Mouse (Mus musculus) embryonic fibroblast, embryonic 13.5 days (primary cell): ENCODE results near the gene Cpt1a. TPM values are rescaled to one million over a fixed set of nuclear protein-coding genes. Genes with fewer than 3 reads are reported as not detected.
A peak's percentile ranks its signal among the peaks of the same experiment; 100 is the strongest.

ENCODE experiments used
- H3K27ac ChIP-seq: 2 replicates; pipeline ENCODE4 v1.5.1; 2012; ENCODE audit warnings: low read length, control low read depth, inconsistent platforms; ENCODE audit not compliant: insufficient read depth
- H3K4me1 ChIP-seq: 2 replicates; pipeline ENCODE4 v1.6.1; 2011; ENCODE audit warnings: low read length; ENCODE audit not compliant: control insufficient read depth, insufficient read depth
- H3K4me3 ChIP-seq: 2 replicates; pipeline ENCODE4 v1.5.1; 2011; ENCODE audit warnings: mild to moderate bottlenecking, control low read depth, low read length; ENCODE audit not compliant: insufficient read depth
- CTCF ChIP-seq: IDR thresholded peaks from 2 replicates; pipeline ENCODE4 v1.5.1; 2011; ENCODE audit warnings: mild to moderate bottlenecking, control low read depth, low read length, moderate library complexity, borderline replicate concordance; ENCODE audit not compliant: insufficient read depth
- POLR2A ChIP-seq: IDR thresholded peaks from 2 replicates; pipeline ENCODE4 v1.6.1; 2011; ENCODE audit warnings: low read depth, mild to moderate bottlenecking, control low read depth, low read length, moderate library complexity
- polyA plus RNA-seq: library from polyadenylated mRNA; stranded (reverse); fragments of >200 nt; gene quantifications from 2 replicates; pipeline ENCODE4 v1.2.4, GENCODE M21; 2011; ENCODE audit warnings: low read depth; ENCODE audit not compliant: missing spikeins, insufficient read length

Cpt1a gene
- polyA plus RNA-seq, 1 experiment: 38.0 TPM

DNA sequence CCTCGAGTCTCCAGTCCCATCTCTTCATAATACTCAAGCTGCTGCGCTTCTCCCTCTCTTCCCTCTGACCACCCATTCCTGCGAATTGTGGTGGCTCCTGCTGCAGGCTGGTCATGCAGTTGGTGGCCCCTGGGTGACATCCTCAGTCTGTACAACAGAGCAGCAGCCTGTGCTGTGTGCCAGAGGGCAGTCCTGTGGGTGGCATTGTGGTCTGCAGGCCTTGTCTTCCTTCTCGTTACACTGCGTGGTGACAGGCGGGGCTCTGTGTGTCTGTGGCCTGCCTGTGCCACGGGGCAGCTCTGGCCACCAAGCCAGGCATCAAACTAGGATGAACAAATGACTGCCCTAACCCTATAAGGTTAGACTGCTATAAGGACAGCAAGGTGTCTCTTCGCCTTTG, 17.1 kb downstream of the Cpt1a start:
- Histone ChIP-seq H3K27ac (no peak overlapping the region), H3K4me1 (peaks cover 8% of the 10 kb centered on the region; the same call in 1 of the 2 replicates), H3K4me3 (no peak overlapping the region)
- no peak for TF ChIP-seq CTCF
- TF ChIP-seq POLR2A: no peak

DNA sequence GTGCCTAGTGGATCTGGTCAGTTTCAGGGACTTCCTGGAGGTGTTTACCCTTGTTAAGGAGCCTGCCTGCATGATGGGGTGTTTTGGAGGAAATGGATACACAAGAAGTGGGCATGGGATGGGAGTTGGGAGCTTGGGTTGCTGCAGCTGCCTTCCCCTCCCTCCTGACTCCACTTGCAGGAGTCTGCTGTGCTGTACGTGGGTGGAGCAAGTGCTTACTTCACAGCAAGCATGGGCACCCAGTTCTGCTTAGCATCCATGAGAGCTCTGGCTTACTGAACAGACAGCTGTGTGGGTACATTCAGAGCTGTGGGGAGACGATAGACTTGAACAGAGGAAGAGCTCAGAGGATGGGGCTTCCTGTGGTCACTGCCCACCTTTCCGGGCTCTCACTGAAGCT, 18.9 kb downstream of the Cpt1a start:
- H3K4me1 ChIP-seq: 0 out of 2 replicates have a peak, but pooled peaks cover 7% of the 10 kb centered on the region
- TF ChIP-seq CTCF (no peak), POLR2A (no peak)
- no peak overlapping the region for H3K4me3 ChIP-seq
- no peak overlapping the region for H3K27ac ChIP-seq

DNA sequence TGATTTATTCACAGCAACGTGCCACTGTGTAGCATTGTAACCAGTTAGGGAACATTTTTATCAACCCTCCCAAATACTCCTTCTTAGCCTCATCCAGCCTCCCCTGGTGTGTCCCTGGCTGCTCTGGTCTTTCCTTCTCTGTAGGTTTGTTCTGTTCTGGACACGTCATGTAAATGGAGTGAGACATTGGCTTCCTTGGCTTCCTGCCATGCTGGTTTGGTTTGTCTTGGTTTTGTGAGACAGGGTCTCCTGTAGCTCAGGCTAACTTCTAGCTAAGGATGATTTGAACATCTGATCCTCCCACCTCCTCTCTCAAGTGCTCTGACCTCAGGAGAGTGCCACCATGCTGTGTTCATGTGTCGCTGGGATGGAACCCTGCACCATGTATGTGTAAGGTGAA, 21.8 kb downstream of the Cpt1a start:
- 0 out of 2 replicates have a peak, but pooled peaks cover 7% of the 10 kb centered on the region for H3K4me1 ChIP-seq
- no peak overlapping the region for H3K4me3 ChIP-seq
- H3K27ac ChIP-seq: no peak overlapping the region
- TF ChIP-seq CTCF (no peak), POLR2A (no peak)

DNA sequence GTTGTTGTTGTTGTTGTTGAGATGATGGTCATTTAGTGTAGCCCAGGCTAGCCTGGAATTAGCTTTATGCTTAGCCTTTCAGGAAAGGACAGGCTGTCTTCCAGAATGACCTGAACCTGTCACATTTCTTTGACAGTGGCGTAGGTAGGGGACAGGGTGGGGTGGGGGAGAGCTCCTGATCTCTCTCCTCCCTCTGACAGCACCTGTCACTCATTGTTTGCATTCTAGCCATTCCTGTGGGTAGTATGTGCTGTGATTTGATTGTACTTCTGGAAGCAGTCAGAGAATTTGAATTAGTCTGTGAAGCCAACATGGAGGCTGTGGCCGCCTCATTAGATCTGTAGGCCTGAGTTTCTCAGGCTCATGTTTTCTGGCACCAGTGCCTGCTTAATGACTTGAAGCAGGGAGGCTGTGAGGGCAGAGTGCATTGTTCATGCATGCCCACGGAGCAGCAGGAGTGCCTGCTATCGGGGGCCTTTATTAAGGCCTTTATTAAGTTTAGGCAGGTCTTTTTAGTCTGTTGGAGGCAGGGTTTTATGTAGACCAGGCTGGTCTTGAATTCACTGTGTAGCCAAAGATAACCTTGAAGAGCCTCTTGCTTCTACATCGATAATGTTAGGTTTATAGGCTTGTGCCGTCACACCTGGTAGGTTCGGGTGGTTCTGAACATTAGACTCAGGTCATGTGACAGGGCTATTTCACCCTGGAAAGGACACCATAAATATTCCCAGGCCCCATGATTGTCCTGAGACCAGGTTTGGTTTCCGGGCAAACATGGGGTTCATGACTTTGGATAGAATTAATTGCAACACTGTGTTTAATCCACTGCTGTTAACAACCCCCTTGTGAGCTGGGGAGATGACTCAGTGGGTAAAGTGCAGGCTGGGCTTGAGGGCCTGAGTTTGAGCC, 22.8 kb downstream of the Cpt1a start:
- 0 out of 2 replicates have a peak, but pooled peaks cover 7% of the 10 kb centered on the region for H3K4me1 ChIP-seq
- TF ChIP-seq CTCF (no peak), POLR2A (no peak)
- no peak overlapping the region for H3K27ac ChIP-seq

DNA sequence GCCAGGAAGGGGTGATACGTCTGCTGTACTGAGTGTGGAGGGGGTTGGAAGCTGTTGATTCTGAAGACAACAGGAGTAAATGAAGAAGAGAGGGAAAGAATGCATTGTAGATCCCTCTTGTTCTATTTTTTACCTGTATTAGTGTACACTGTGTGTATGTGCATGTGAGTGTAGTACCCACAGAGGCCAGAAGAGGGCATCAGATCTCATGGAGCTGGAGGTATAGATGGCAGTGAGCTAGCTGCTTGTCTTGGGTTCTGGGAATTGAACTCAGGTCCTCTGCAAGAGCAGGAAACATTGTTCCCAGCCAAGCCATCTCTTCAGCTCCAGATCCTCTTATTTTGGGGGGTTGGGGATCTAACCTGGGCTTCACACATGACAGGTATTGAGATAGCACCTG, 25.6 kb downstream of the Cpt1a start:
- 0 out of 2 replicates have a peak, but pooled peaks cover 7% of the 10 kb centered on the region for H3K4me1 ChIP-seq
- H3K4me3 ChIP-seq: no peak overlapping the region
- no peak overlapping the region for H3K27ac ChIP-seq
- TF ChIP-seq CTCF (no peak), POLR2A (no peak)

More for the DNA sequence above, 22.8 kb downstream of the Cpt1a start:
- no peak overlapping the region for H3K4me3 ChIP-seq

DNA sequence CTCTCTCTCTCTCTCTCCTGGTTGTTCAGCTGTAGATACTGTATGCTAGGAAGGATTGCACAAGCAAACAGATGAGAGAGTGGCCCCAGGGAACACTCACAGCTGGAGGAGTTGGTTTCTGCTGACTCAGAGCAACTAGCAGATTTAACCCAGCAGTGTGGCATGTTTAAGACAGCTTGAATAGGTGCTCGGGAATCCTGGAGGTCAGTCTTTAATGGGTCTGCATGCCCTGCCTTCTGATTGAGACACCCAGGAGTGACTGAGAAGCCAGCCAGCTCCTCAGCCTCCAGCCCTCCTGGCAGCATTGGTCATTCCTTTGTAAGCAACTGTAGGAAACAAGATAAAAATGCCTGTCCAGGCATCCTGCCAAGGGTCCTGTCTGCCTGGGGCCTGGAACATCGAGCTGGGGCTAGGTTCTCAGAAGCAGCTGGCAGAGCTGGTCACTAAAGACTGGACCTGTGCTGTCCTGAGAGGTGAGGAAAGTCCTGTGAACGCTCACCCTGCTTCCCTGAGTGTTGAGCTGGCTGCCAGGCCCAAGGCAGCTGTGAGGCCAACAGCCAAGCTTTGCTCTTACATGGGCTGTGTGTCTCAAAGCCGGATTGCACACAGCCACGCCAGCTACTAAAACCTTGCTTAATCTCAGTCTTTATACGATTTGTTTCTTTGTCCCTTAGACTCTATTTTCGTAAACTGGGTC, 31.4 kb downstream of the Cpt1a start:
- Histone ChIP-seq H3K4me3 (no peak overlapping the region), H3K27ac (peak overlapping the region; percentile 15), H3K4me1 (no peaks in the 10 kb centered on the region)
- TF ChIP-seq CTCF (no peak), POLR2A (no peak)

DNA sequence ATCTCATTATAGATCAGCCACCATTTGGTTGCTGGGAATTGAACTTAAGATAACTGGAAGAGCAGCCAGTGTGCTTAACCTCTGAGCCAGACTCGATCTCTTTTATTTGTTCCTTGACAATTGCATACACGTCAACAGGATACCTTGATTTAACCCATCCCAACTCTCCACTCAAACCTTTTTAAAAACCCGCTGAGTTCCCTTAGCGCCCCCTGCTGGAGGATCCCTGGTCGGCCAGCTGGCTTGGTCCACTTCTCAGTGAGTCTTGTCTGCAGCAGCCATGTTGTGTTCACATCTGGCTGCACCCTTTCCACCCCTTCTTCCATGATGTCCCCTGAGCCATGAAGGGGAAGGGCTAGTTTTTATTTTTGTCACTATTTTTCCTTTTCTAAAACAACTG, 33.0 kb downstream of the Cpt1a start:
- no peaks in the 10 kb centered on the region for H3K4me1 ChIP-seq
- TF ChIP-seq CTCF: no peak
- no peak for TF ChIP-seq POLR2A
- no peak overlapping the region for H3K27ac ChIP-seq
- no peak overlapping the region for H3K4me3 ChIP-seq

DNA sequence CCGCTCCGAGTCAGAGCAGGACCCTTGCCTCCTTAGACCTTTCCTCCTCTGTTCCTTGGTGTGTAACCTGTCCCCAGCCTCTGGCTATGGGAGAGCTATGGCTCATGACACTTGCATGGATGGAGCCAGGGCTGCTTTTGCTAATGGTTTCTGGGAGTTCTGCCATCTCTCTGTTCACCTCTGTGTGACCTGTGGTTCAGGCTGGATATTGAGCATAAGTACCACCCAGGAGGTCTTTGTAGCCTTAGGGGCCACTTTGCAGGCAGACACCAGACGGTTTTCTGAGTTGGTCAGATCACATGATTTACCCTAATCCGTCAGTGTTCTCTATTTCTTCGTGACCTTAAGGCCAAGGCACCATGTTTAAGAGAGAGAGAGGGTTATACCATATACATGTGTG, 34.4 kb downstream of the Cpt1a start:
- Histone ChIP-seq H3K27ac (no peak overlapping the region), H3K4me1 (no peaks in the 10 kb centered on the region), H3K4me3 (no peak overlapping the region)
- no peak for TF ChIP-seq POLR2A
- TF ChIP-seq CTCF: no peak

DNA sequence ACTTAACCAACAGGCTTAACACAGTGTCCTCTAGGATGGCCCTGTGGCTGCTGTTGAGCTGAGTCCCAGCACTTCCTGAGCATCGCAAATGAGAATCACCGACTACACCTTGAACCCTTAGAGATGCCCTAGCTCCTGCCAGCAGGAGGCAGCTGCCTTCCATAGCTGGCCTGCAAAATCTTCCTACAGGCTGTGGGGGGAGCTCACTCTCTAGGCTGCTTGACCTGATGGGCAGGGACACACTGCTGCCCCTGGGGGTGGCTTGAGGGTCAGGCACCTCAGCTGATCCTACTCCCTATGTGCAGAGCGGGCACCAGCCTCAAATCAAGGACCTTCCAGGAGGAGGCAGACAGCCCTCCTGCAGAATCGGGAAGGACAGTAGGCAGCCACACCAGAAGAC, 35.5 kb downstream of the Cpt1a start:
- Histone ChIP-seq H3K4me3 (no peak overlapping the region), H3K27ac (no peak overlapping the region), H3K4me1 (no peaks in the 10 kb centered on the region)
- TF ChIP-seq CTCF (no peak), POLR2A (no peak)

DNA sequence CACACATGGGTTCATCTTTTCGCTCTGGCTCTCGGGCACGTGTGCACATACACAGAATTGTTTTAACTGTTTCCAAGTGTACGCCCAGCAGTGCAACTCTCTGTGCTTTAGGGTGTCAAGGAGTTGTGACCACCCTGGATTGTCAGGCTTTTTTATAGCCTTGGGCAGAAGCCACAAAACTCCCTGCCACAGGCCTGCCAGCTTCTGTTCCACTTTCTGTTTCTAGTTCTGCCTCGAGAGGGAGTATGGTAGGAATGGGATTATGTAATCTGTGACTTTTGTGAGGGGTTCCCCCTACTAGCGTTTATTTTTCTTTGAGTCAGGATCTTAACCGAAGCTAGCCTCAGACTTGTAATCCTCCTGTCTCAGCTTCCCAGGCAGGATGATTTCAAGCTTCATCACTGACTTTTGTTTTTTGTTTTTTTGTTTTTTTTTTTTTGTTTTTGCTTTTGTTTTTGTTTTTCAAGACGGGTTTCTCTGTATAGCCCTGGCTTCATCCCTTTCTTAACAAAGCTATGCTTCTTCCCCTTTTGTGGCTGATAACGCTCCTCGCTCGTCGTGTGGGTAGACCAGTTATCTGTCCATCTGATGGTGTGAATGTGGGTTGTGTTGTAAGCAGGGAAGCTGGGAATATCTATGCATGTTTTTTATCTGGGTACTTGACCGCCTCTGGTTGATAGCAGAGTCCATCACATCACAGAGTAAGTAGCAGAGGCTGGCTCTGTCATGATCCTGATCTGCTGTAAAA, 37.9 kb downstream of the Cpt1a start:
- TF ChIP-seq POLR2A: no peak
- TF ChIP-seq CTCF: no peak
- H3K27ac ChIP-seq: no peak overlapping the region
- no peak overlapping the region for H3K4me3 ChIP-seq
- no peaks in the 10 kb centered on the region for H3K4me1 ChIP-seq
